Mouse (Mus musculus): ENCODE results near the gene Zfp672.

- no peak for TF ChIP-seq CTCF (IDR thresholded peaks at IDR 0.05; ENCODE audit: control insufficient read depth, insufficient read depth, low read length)
- TF ChIP-seq POLR2A (IDR thresholded peaks at IDR 0.05; ENCODE audit: borderline replicate concordance, control insufficient read depth, low read depth, low read length): no peak
These were observed 26.9 kb upstream of the Zfp672 start for GRCm38 (mm10) chr11:58357042-58357441.
